Mouse (Mus musculus) large intestine, adult 2 months (tissue): ENCODE results near the gene Defa34. TPM values are rescaled to one million over a fixed set of nuclear protein-coding genes. Genes with fewer than 3 reads are reported as not detected.
"Not testable (repeated sequence)": the region's sequence is repeated elsewhere in the genome, so short reads cannot be mapped to it uniquely, and the experiment has no call there.

Experiments
- DNase-seq: peaks from one replicate; pipeline ENCODE4 v3.0.0-alpha.2; 2012; ENCODE audit warnings: low read depth, low spot score
- WGBS: fragments of 180-500 bp; shearing (Covaris S2); methylation state at CpG from one replicate; pipeline ENCODE4 v1.1.7; 2018; 5-methylcytosine and 5-hydroxymethylcytosine counted together
- polyA plus RNA-seq: library from polyadenylated mRNA; depleted of rRNA; stranded (reverse); fragments of >200 nt; gene quantifications from 2 replicates; pipeline ENCODE4 v1.2.3, GENCODE M21; 2012; rRNA removed

The Defa34 gene
- polyA plus RNA-seq: 1.1 and 133 TPM in 2 replicates

DNA sequence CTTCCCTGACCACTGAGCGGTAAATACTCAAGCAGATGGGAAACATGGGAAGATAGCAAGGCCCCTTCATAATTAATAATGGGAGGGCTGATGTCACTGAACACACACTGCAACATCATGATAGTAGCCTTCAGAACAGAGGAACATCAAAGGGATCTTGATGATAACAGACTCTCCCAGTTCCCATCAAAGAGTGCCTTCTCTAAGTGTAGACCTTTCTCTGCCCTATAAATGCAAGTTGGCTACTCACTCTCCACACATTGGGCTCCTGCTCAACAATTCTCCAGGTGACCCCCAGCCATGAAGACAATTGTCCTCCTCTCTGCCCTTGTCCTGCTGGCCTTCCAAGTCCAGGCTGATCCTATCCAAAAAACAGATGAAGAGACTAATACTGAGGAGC is at the start of gene Defa34:
Defa34 (plus strand) TSS at position 301 of the 400 bp plus-strand sequence.
- DNase-seq: not testable (repeated sequence)
- WGBS: 60% methylated on average over 1 of the region's 1 CpGs

DNA sequence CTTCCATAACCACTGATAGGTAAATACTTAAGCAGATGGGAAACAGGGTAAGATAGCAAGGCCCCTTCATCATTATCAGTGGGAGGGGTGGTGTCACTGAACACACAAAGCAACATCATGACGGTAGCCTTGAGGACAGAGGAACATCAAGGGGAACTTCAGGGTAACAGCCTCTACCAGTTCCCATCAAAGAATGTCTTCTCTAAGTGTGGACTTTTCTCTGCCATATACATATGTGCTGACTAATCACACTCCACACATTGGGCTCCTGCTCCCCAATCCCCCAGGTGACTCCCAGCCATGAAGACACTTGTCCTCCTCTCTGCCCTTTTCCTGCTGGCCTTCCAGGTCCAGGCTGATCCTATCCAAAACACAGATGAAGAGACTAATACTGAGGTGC is 47.7 kb upstream of the Defa34 start, which contains the start of gene Defa26:
Defa26 (plus strand) TSS at position 301 of the 400 bp plus-strand sequence.
- 83% methylated on average over 1 of the region's 1 CpGs for WGBS
- not testable (repeated sequence) for DNase-seq

DNA sequence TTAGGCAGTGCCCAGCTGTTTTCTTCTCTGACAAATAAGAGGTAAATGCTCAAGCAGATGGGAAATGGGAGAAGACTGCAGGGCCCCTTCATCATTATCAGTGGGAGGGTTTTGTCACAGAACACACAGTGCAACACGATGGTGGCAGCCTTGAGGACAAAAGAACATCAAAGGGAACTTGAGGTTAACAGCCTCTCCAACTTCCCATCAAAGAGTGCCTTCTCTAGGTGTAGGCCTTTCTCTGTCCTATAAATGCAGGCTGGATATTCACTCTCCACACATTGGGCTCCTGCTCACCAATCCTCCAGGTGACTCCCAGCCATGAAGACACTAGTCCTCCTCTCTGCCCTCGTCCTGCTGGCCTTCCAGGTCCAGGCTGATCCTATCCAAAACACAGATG is 10.1 kb upstream of the Defa34 start, which contains the start of gene Defa17:
Defa17 (plus strand) TSS at position 301 of the 400 bp plus-strand sequence.
- not testable (repeated sequence) for DNase-seq
- 83% methylated on average over 1 of the region's 2 CpGs for WGBS

DNA sequence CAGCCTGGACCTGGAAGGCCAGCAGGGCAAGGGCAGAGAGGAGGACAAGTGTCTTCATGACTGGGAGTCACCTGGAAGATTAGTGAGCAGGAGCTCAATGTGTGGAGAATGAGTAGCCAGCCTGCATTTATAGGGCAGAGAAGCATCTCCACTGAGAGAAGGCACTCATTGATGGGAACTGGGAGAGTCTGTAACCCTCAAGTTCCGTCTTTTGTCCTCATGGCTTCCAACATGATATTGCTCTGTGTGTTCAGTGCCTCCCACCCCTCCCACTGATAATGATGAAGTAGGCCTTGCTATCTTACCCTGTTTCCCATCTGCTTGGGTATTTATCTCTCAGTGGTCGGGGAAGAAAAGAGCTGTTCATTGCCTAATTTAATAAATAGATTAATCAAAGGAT is 37.9 kb downstream of the Defa34 start, which contains the start of gene AY761184:
AY761184 (minus strand) TSS at position 101 of the 400 bp plus-strand sequence.
- WGBS: 68% methylated on average over 2 of the region's 2 CpGs
- DNase-seq: not testable (repeated sequence)

Other genes with a start within 250 kb of the Defa34 start
- gene Defa36, start 238.4 kb upstream of the Defa34 start, polyA plus RNA-seq: 942 and 3,726 TPM in 2 replicates
- gene Gm7849, start 209.2 kb upstream of the Defa34 start, polyA plus RNA-seq: 10.2 TPM in 1 of 2 replicates, not detected in the other
- gene Defa20, start 156.5 kb upstream of the Defa34 start, polyA plus RNA-seq: 11,485 TPM in 1 of 2 replicates, not detected in the other
- 6,500 TPM in 1 of 2 replicates, not detected in the other for gene Defa32, start 136.8 kb upstream of the Defa34 start, polyA plus RNA-seq
- not detected in 2 replicates for gene Defa37, start 100.4 kb upstream of the Defa34 start, polyA plus RNA-seq
- gene Defa28, start 82.8 kb upstream of the Defa34 start, polyA plus RNA-seq: 1.2 TPM in 1 of 2 replicates, not detected in the other
- 7,316 TPM in 1 of 2 replicates, not detected in the other for gene Gm7861, start 71.3 kb upstream of the Defa34 start, polyA plus RNA-seq
- gene Defa26, start 47.6 kb upstream of the Defa34 start, polyA plus RNA-seq: 15.3 and 91.7 TPM in 2 replicates
- 283 and 431 TPM in 2 replicates for gene Defa17, start 10.0 kb upstream of the Defa34 start, polyA plus RNA-seq
- gene AY761184, start 37.8 kb downstream of the Defa34 start, polyA plus RNA-seq: 632 and 1,019 TPM in 2 replicates
- gene Defa24, start 68.7 kb downstream of the Defa34 start, polyA plus RNA-seq: 6,633 and 11,671 TPM in 2 replicates
- not detected in 2 replicates for gene Defb50, start 157.7 kb downstream of the Defa34 start, polyA plus RNA-seq
- not detected in 2 replicates for gene Defb2, start 174.1 kb downstream of the Defa34 start, polyA plus RNA-seq
- not detected in 2 replicates for gene Defb10, start 193.1 kb downstream of the Defa34 start, polyA plus RNA-seq
- gene Defb9, start 219.6 kb downstream of the Defa34 start, polyA plus RNA-seq: not detected in 2 replicates
- gene Defb11, start 240.6 kb downstream of the Defa34 start, polyA plus RNA-seq: not detected in 2 replicates